ENCODE assay signal across 8 mouse cellular contexts in genomic region chr10:45578298-45578821, GRCm38 (mm10). TPM values are rescaled to one million over a fixed set of nuclear protein-coding genes. Genes with fewer than 3 reads are reported as not detected.
DNase-seq lines count a peak whose midpoint lies in the region; ATAC-seq and TF ChIP-seq lines count a peak whose summit lies in the region.

No protein-coding gene starts in this region.

- H3K27me3 ChIP-seq in forebrain, embryonic 11.5 days (ENCODE audit: control insufficient read depth, insufficient read depth, low read length): no peaks in the 10 kb centered on the region
- no peaks in the 10 kb centered on the region for H3K27me3 ChIP-seq in hindbrain, embryonic 13.5 days

- no peaks in the 10 kb centered on the region for H3K36me3 ChIP-seq in forebrain, embryonic 11.5 days (ENCODE audit: control insufficient read depth, insufficient read depth, low read length)
- H3K36me3 ChIP-seq in hindbrain, embryonic 13.5 days: no peaks in the 10 kb centered on the region

- H3K9ac ChIP-seq in forebrain, embryonic 11.5 days (ENCODE audit: low read length): peak overlapping the region; percentile 87
- H3K9ac ChIP-seq in hindbrain, embryonic 13.5 days: peak overlapping the region; percentile 85

- WGBS in forebrain, embryonic 11.5 days: 2% methylated on average over 23 of the region's 23 CpGs
- under 1% methylated on average over 23 of the region's 23 CpGs for WGBS in hindbrain, embryonic 13.5 days

- no peaks in the 10 kb centered on the region for H3K9me3 ChIP-seq in forebrain, embryonic 11.5 days (ENCODE audit: control insufficient read depth, low read length)
- H3K9me3 ChIP-seq in hindbrain, embryonic 13.5 days: no peaks in the 10 kb centered on the region

- no peak for TF ChIP-seq CTCF in left cerebral cortex, adult 2 months (IDR thresholded peaks at IDR 0.05)

- no peaks in the 10 kb centered on the region for H3K4me1 ChIP-seq in forebrain, embryonic 11.5 days (replicated peaks; ENCODE audit: control insufficient read depth, insufficient read depth, low read length)
- H3K4me1 ChIP-seq in hindbrain, embryonic 13.5 days (replicated peaks): peaks cover 4% of the 10 kb centered on the region; the same call in 1 of the 2 replicates

- peak overlapping the region; percentile 90; the same call in 1 of the 2 replicates for H3K27ac ChIP-seq in forebrain, embryonic 11.5 days (ENCODE audit: low read depth, low read length)
- H3K27ac ChIP-seq in hindbrain, embryonic 13.5 days: peak overlapping the region; percentile 97
- peak overlapping the region; percentile 95 for H3K27ac ChIP-seq in left cerebral cortex, adult 2 months

- ATAC-seq in forebrain, embryonic 11.5 days (replicated peaks; ENCODE audit: low FRiP score): peak; percentile 86
- ATAC-seq in hindbrain, embryonic 13.5 days (ENCODE audit: low FRiP score): peak; percentile 92
- peak; percentile 34 for ATAC-seq in megakaryocyte, adult 5-6 weeks (ENCODE audit: poor library complexity, severe bottlenecking)

- peak; percentile 8 for DNase-seq in gastrocnemius, adult 18-20 months (ENCODE audit: low spot score)
- DNase-seq in gastrocnemius, adult 8-10 months (ENCODE audit: low spot score in 2 of 2): no peak
- peak; percentile 19 for DNase-seq in adipocyte (ENCODE audit: low spot score)
- peak; percentile 64 for DNase-seq in forebrain, embryonic 11.5 days (ENCODE audit: low spot score)
- DNase-seq in left cerebral cortex, adult 2 months (ENCODE audit: extremely low spot score in 1 of 2, low spot score in 2 of 2): peak; percentile 50 to 60
- DNase-seq in spleen, postnatal 36 days (ENCODE audit: low spot score in 2 of 2): peak; percentile 18 to 21

- intact Hi-C loops in left cerebral cortex, adult 2 months (cut with DNase I): loop anchor here (5.0 kb wide), 1 partner anchor 91 kb away; the partner anchor contains the start of gene Lin28b

- peak overlapping the region; percentile 54 for H3K4me2 ChIP-seq in forebrain, embryonic 11.5 days (ENCODE audit: low read depth, low read length, severe bottlenecking)
- H3K4me2 ChIP-seq in hindbrain, embryonic 13.5 days: peak overlapping the region; percentile 63

- peak overlapping the region; percentile 82 for H3K4me3 ChIP-seq in forebrain, embryonic 11.5 days (ENCODE audit: low read depth, low read length)
- peak overlapping the region; percentile 79 for H3K4me3 ChIP-seq in hindbrain, embryonic 13.5 days
- peak overlapping the region; percentile 96 for H3K4me3 ChIP-seq in left cerebral cortex, adult 2 months

RNA-seq across cellular contexts. Expression of gene Hace1, which starts 0.7 kb away (rescaled TPM):
- total RNA-seq in gastrocnemius, adult 18-20 months (2021): 1 to 10 TPM; 2.2 to 4.3 TPM
- 1 to 10 TPM; 3.2 to 4.9 (median 3.6) TPM for total RNA-seq in gastrocnemius, adult 8-10 months (2022)
- 23.1 and 27.6 TPM in 2 replicates for polyA plus RNA-seq in forebrain, embryonic 11.5 days (2014; fragmentation: Nextera tagmentation; extraction: Ambion mirVana)
- 16.9 and 19.0 TPM in 2 replicates for polyA plus RNA-seq in hindbrain, embryonic 13.5 days (2015; fragmentation: Nextera tagmentation; extraction: Ambion mirVana)
- total RNA-seq in left cerebral cortex, adult 2 months (2021): 10 to 100 TPM; 50.7 to 54.6 TPM
- 14.3 and 16.2 TPM in 2 replicates for total RNA-seq in megakaryocyte, adult 5-6 weeks (2015)
- total RNA-seq in megakaryocyte, adult 5-6 weeks (2017): 21.2 and 22.4 TPM in 2 replicates

Comparison
In these comparisons a context has a peak if more than half of its experiments do, and no peak if none do; other contexts are left out.
1. DNase-seq: peak in gastrocnemius, adult 18-20 months (single experiment), adipocyte (single experiment), forebrain, embryonic 11.5 days (single experiment), left cerebral cortex, adult 2 months (2 of 2) and spleen, postnatal 36 days (2 of 2); none in gastrocnemius, adult 8-10 months (0 of 2).
2. ATAC-seq: peak in every context shown above with its lines; median percentile 92 in hindbrain, embryonic 13.5 days; 86 in forebrain, embryonic 11.5 days; 34 in megakaryocyte, adult 5-6 weeks.
3. Peak in every context shown above with its lines, with median percentiles within 50 percentile points of each other: H3K27ac ChIP-seq and H3K4me3 ChIP-seq.